Mouse (Mus musculus) B cell, adult 62 days (primary cell): ENCODE results near the gene Pnp2. TPM values are rescaled to one million over a fixed set of nuclear protein-coding genes. Genes with fewer than 3 reads are reported as not detected.

Experiments used
- total RNA-seq: library from RNA; stranded (reverse); gene quantifications from 4 replicates; pipeline ENCODE4 v1.2.4, GENCODE M21; 2023

The Pnp2 gene
- 1.6 to 3.2 TPM (median 1.8 TPM) in 3 of 4 replicates, not detected in the other for total RNA-seq

GRCm38 (mm10) chr14:50955942-50956508, at the start of gene Pnp2:
Pnp2 (plus strand) TSS chr14:50955992.

DNA sequence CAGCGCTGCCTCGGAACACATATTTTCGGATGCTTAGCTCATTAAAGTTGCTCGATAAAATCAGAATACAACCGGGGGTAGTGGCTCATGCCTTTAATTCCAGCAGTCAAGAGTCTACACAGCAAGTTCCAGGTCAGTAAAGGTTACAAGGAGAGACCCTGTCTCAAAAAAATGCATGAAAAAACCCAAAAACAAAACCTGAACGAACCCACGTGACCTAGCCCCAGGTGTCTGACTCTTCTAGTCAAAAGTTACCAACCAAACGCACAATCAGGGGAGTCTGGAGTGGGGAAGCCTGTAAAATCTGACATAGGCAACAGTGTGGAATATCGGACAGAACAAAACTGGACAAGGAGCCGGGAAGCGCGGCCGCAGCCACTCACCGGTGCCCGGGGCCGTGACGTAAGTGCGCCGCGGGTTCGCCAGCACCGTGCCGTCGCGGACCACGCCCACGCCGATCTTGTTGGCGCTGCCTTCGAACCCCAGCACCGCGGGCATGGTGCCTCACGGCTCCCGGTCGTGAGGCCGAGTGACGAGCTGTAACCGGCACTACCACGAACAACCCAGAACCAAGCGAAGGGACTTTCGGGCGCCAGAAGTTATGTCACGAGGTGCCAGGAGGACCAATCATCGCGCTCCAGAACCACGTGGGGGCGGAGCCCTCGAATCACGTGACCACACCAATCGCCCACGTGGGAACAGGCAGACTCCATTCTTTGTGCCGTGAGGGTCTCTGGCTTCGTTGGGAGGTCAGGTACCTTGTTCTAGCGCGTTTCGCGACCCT, 31.3 kb upstream of the Pnp2 start, which contains the start of the genes Osgep and Apex1:
Gene Osgep (minus strand): TSS at position 613 of the 784 bp plus-strand sequence.
Gene Apex1 (plus strand): TSS at position 688 of the 784 bp plus-strand sequence.

GRCm38 (mm10) chr14:50930754-50931492, 24.9 kb upstream of the Pnp2 start, which contains the start of the genes Pip4p1 and Pnp:
Pip4p1 (minus strand) TSS chr14:50930856.
Pnp (plus strand) TSS chr14:50931082.

DNA sequence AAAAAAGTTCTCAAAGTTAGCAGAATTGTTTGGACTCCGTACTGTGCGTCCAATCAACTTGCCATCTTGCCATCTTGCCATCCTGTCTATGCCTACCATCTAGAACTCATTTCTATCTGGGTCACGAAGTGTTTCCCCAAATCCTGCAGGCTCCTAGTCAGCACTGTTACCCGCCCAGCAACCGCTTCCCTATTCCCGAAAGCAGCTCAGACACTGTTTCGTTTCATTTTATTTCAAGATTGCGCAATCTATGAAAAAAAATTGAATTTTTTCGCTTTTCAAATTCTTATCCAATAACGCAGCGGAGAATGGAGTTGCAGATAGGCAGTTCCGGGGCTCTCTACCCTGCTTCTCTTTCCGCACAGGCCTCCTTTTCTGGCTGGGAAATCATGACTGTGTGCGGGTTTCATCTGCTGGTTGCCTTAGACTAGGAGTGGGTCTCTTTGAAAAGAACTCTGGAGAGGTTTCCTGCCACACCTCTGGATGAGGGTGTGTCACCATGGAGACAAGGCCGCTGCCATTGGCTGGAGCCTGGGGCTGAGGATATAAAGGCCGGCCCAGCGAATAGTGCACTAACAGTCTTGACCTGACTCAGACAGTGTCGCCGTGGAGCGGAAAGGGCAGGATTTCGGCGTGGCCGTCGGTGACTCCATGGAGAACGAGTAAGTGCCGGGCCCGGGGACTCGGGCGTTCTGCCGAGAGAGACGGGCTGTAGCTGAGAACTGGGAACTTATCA, 11.7 kb upstream of the Pnp2 start, which contains the start of gene Gm49342:
Gene Gm49342 (plus strand): TSS at position 586 of the 736 bp plus-strand sequence.

GRCm38 (mm10) chr14:51007152-51007801, 51.5 kb downstream of the Pnp2 start, which contains the start of gene Rnase10:
Rnase10 (plus strand) TSS chr14:51007751.

Other genes with a start within 250 kb of the Pnp2 start
- not detected in 4 replicates for gene Olfr748, start 248.6 kb upstream of the Pnp2 start, total RNA-seq
- not detected in 4 replicates for gene Olfr749, start 210.9 kb upstream of the Pnp2 start, total RNA-seq
- 79.5 to 92.1 TPM (median 87.1 TPM) in 4 replicates for gene Ttc5, start 170.5 kb upstream of the Pnp2 start, total RNA-seq
- gene Ccnb1ip1, start 148.3 kb upstream of the Pnp2 start, total RNA-seq: 2.6 TPM in 1 of 4 replicates, not detected in the others
- gene Parp2, start 148.2 kb upstream of the Pnp2 start, total RNA-seq: 58.4 to 66.1 TPM (median 62.7 TPM) in 4 replicates
- gene Tep1, start 85.4 kb upstream of the Pnp2 start, total RNA-seq: 42.8 to 52.8 TPM (median 52.1 TPM) in 4 replicates
- not detected in 4 replicates for gene Klhl33, start 58.5 kb upstream of the Pnp2 start, total RNA-seq
- gene Osgep, start 31.1 kb upstream of the Pnp2 start, total RNA-seq: 53.0 to 57.1 TPM (median 55.7 TPM) in 4 replicates
- 45.0 to 50.7 TPM (median 48.6 TPM) in 4 replicates for gene Apex1, start 31.0 kb upstream of the Pnp2 start, total RNA-seq
- gene Pip4p1, start 25.1 kb upstream of the Pnp2 start, total RNA-seq: 218 to 233 TPM (median 228 TPM) in 4 replicates
- 35.7 to 39.8 TPM (median 38.4 TPM) in 4 replicates for gene Pnp, start 24.9 kb upstream of the Pnp2 start, total RNA-seq
- gene Gm49342, start 11.5 kb upstream of the Pnp2 start, total RNA-seq: 15.8 to 34.1 TPM (median 21.0 TPM) in 4 replicates
- gene Rnase10, start 51.8 kb downstream of the Pnp2 start, total RNA-seq: not detected in 4 replicates
- not detected in 4 replicates for gene Rnase9, start 85.9 kb downstream of the Pnp2 start, total RNA-seq
- not detected in 4 replicates for gene Rnase11, start 94.2 kb downstream of the Pnp2 start, total RNA-seq
- 1.2 to 1.6 TPM (median 1.6 TPM) in 3 of 4 replicates, not detected in the other for gene Rnase12, start 101.7 kb downstream of the Pnp2 start, total RNA-seq
- gene Olfr750, start 118.4 kb downstream of the Pnp2 start, total RNA-seq: not detected in 4 replicates
- gene Rnase4, start 135.1 kb downstream of the Pnp2 start, total RNA-seq: 0.38 to 0.75 TPM (median 0.55 TPM) in 3 of 4 replicates, not detected in the other
- not detected in 4 replicates for gene Ang, start 135.2 kb downstream of the Pnp2 start, total RNA-seq
- not detected in 4 replicates for gene Eddm3b, start 158.4 kb downstream of the Pnp2 start, total RNA-seq
- 95.9 to 104 TPM (median 99.0 TPM) in 4 replicates for gene Rnase6, start 167.9 kb downstream of the Pnp2 start, total RNA-seq
- gene Rnase1, start 190.8 kb downstream of the Pnp2 start, total RNA-seq: 0.78 TPM in 1 of 4 replicates, not detected in the others
- not detected in 4 replicates for gene Rnase2b, start 206.3 kb downstream of the Pnp2 start, total RNA-seq
- gene Ang2, start 243.2 kb downstream of the Pnp2 start, total RNA-seq: not detected in 4 replicates
- gene Ear14, start 247.4 kb downstream of the Pnp2 start, total RNA-seq: not detected in 4 replicates